Mouse (Mus musculus): Measurements from ENCODE around the gene Gm8947. TPM values are rescaled to one million over a fixed set of nuclear protein-coding genes. Genes with fewer than 3 reads are reported as not detected.
A peak's percentile ranks its signal among the peaks of the same experiment; 100 is the strongest.

The Gm8947 gene
- polyA plus RNA-seq, 1 experiment from 2014 or later = 0.16 TPM

GRCm38 (mm10) chr1:151224536-151224935, 32.4 kb downstream of the Gm8947 start:
- Histone ChIP-seq H3K4me3 (ENCODE audit: low read depth, low read length) (no peak overlapping the region), H3K4me1 (replicated peaks; ENCODE audit: control insufficient read depth, insufficient read depth, low read length) (no peaks in the 10 kb centered on the region), H3K9ac (ENCODE audit: low read length) (no peak overlapping the region), H3K27ac (ENCODE audit: low read depth, low read length) (no peak overlapping the region), H3K9me3 (ENCODE audit: control insufficient read depth, low read length) (no peaks in the 10 kb centered on the region), H3K27me3 (ENCODE audit: control insufficient read depth, insufficient read depth, low read length) (no peaks in the 10 kb centered on the region), H3K4me2 (ENCODE audit: low read depth, low read length, severe bottlenecking) (no peak overlapping the region), H3K36me3 (ENCODE audit: control insufficient read depth, insufficient read depth, low read length) (no peaks in the 10 kb centered on the region)
- ATAC-seq (replicated peaks; ENCODE audit: low FRiP score) (no peak), DNase-seq (ENCODE audit: low spot score) (no peak)
- 93% methylated on average over 1 of the region's 1 CpGs for WGBS

- no peak overlapping the region for H3K9ac ChIP-seq (ENCODE audit: low read length)
- no peaks in the 10 kb centered on the region for H3K4me1 ChIP-seq (replicated peaks; ENCODE audit: control insufficient read depth, insufficient read depth, low read length)
- no peaks in the 10 kb centered on the region for H3K9me3 ChIP-seq (ENCODE audit: control insufficient read depth, low read length)
- H3K27ac ChIP-seq (ENCODE audit: low read depth, low read length) = no peak overlapping the region
- ATAC-seq (replicated peaks; ENCODE audit: low FRiP score) = no peak
- 85% methylated on average over 8 of the region's 8 CpGs for WGBS
- no peak overlapping the region for H3K4me2 ChIP-seq (ENCODE audit: low read depth, low read length, severe bottlenecking)
- H3K27me3 ChIP-seq (ENCODE audit: control insufficient read depth, insufficient read depth, low read length) = no peaks in the 10 kb centered on the region
- no peaks in the 10 kb centered on the region for H3K36me3 ChIP-seq (ENCODE audit: control insufficient read depth, insufficient read depth, low read length)
- DNase-seq (ENCODE audit: low spot score) = no peak
- no peak overlapping the region for H3K4me3 ChIP-seq (ENCODE audit: low read depth, low read length)
Observed at GRCm38 (mm10) chr1:151227506-151227905, 35.3 kb downstream of the Gm8947 start.

GRCm38 (mm10) chr1:151228320-151228989, 36.3 kb downstream of the Gm8947 start:
- WGBS = 79% methylated on average over 1 of the region's 1 CpGs
- Histone ChIP-seq H3K4me2 (ENCODE audit: low read depth, low read length, severe bottlenecking) (no peak overlapping the region), H3K27ac (ENCODE audit: low read depth, low read length) (no peak overlapping the region), H3K4me1 (replicated peaks; ENCODE audit: control insufficient read depth, insufficient read depth, low read length) (no peaks in the 10 kb centered on the region), H3K9ac (ENCODE audit: low read length) (no peak overlapping the region), H3K36me3 (ENCODE audit: control insufficient read depth, insufficient read depth, low read length) (no peaks in the 10 kb centered on the region), H3K9me3 (ENCODE audit: control insufficient read depth, low read length) (no peaks in the 10 kb centered on the region), H3K27me3 (ENCODE audit: control insufficient read depth, insufficient read depth, low read length) (no peaks in the 10 kb centered on the region), H3K4me3 (ENCODE audit: low read depth, low read length) (no peak overlapping the region)
- DNase-seq (ENCODE audit: low spot score) = no peak
- ATAC-seq (replicated peaks; ENCODE audit: low FRiP score) = no peak

- ATAC-seq (replicated peaks; ENCODE audit: low FRiP score) (no peak), DNase-seq (ENCODE audit: low spot score) (no peak)
- 87% methylated on average over 3 of the region's 3 CpGs for WGBS
Observed at GRCm38 (mm10) chr1:151232346-151232745, 40.2 kb downstream of the Gm8947 start.

GRCm38 (mm10) chr1:151233756-151234155, 41.6 kb downstream of the Gm8947 start:
- H3K36me3 ChIP-seq (ENCODE audit: control insufficient read depth, insufficient read depth, low read length) = no peaks in the 10 kb centered on the region
- H3K9me3 ChIP-seq (ENCODE audit: control insufficient read depth, low read length) = no peaks in the 10 kb centered on the region
- no peaks in the 10 kb centered on the region; the same call in 1 of the 2 replicates for H3K27me3 ChIP-seq (ENCODE audit: control insufficient read depth, insufficient read depth, low read length)
- WGBS = 88% methylated on average over 3 of the region's 3 CpGs
- no peak overlapping the region for H3K27ac ChIP-seq (ENCODE audit: low read depth, low read length)
- H3K4me2 ChIP-seq (ENCODE audit: low read depth, low read length, severe bottlenecking) = no peak overlapping the region
- H3K4me3 ChIP-seq (ENCODE audit: low read depth, low read length) = no peak overlapping the region
- DNase-seq (ENCODE audit: low spot score) (no peak), ATAC-seq (replicated peaks; ENCODE audit: low FRiP score) (no peak)
- H3K9ac ChIP-seq (ENCODE audit: low read length) = no peak overlapping the region
- H3K4me1 ChIP-seq (replicated peaks; ENCODE audit: control insufficient read depth, insufficient read depth, low read length) = peaks cover 6% of the 10 kb centered on the region; the same call in 1 of the 2 replicates

More at GRCm38 (mm10) chr1:151232346-151232745, 40.2 kb downstream of the Gm8947 start:
- Histone ChIP-seq H3K4me2 (ENCODE audit: low read depth, low read length, severe bottlenecking) (no peak overlapping the region), H3K27me3 (ENCODE audit: control insufficient read depth, insufficient read depth, low read length) (no peaks in the 10 kb centered on the region; the same call in 1 of the 2 replicates), H3K9me3 (ENCODE audit: control insufficient read depth, low read length) (no peaks in the 10 kb centered on the region), H3K4me3 (ENCODE audit: low read depth, low read length) (no peak overlapping the region), H3K4me1 (replicated peaks; ENCODE audit: control insufficient read depth, insufficient read depth, low read length) (peaks cover 6% of the 10 kb centered on the region; the same call in 1 of the 2 replicates), H3K27ac (ENCODE audit: low read depth, low read length) (no peak overlapping the region), H3K9ac (ENCODE audit: low read length) (no peak overlapping the region), H3K36me3 (ENCODE audit: control insufficient read depth, insufficient read depth, low read length) (no peaks in the 10 kb centered on the region)

- H3K9me3 ChIP-seq (ENCODE audit: control insufficient read depth, low read length) = no peaks in the 10 kb centered on the region
- no peak overlapping the region for H3K4me3 ChIP-seq (ENCODE audit: low read depth, low read length)
- 7% methylated on average over 2 of the region's 2 CpGs for WGBS
- ATAC-seq (replicated peaks; ENCODE audit: low FRiP score) (peak; percentile 63), DNase-seq (ENCODE audit: low spot score) (no peak)
- H3K4me1 ChIP-seq (replicated peaks; ENCODE audit: control insufficient read depth, insufficient read depth, low read length) = peaks cover 6% of the 10 kb centered on the region; the same call in 1 of the 2 replicates
- no peaks in the 10 kb centered on the region; the same call in 1 of the 2 replicates for H3K27me3 ChIP-seq (ENCODE audit: control insufficient read depth, insufficient read depth, low read length)
- no peaks in the 10 kb centered on the region for H3K36me3 ChIP-seq (ENCODE audit: control insufficient read depth, insufficient read depth, low read length)
- H3K4me2 ChIP-seq (ENCODE audit: low read depth, low read length, severe bottlenecking) = no peak overlapping the region
- no peak overlapping the region for H3K9ac ChIP-seq (ENCODE audit: low read length)
- H3K27ac ChIP-seq (ENCODE audit: low read depth, low read length) = no peak overlapping the region
Observed at GRCm38 (mm10) chr1:151235574-151235973, 43.4 kb downstream of the Gm8947 start.

- no peaks in the 10 kb centered on the region for H3K9me3 ChIP-seq (ENCODE audit: control insufficient read depth, low read length)
- no peaks in the 10 kb centered on the region for H3K36me3 ChIP-seq (ENCODE audit: control insufficient read depth, insufficient read depth, low read length)
- H3K4me2 ChIP-seq (ENCODE audit: low read depth, low read length, severe bottlenecking) = no peak overlapping the region
- ATAC-seq (replicated peaks; ENCODE audit: low FRiP score) (peak; percentile 15; the same call in 1 of the 2 replicates), DNase-seq (ENCODE audit: low spot score) (no peak)
- no peak overlapping the region for H3K27ac ChIP-seq (ENCODE audit: low read depth, low read length)
- H3K27me3 ChIP-seq (ENCODE audit: control insufficient read depth, insufficient read depth, low read length) = no peaks in the 10 kb centered on the region; the same call in 1 of the 2 replicates
- no peak overlapping the region for H3K4me3 ChIP-seq (ENCODE audit: low read depth, low read length)
- no peak overlapping the region for H3K9ac ChIP-seq (ENCODE audit: low read length)
- H3K4me1 ChIP-seq (replicated peaks; ENCODE audit: control insufficient read depth, insufficient read depth, low read length) = peaks cover 6% of the 10 kb centered on the region; the same call in 1 of the 2 replicates
- WGBS = 77% methylated on average over 13 of the region's 13 CpGs
Observed at GRCm38 (mm10) chr1:151236141-151236930, 44.2 kb downstream of the Gm8947 start.

- H3K4me2 ChIP-seq (ENCODE audit: low read depth, low read length, severe bottlenecking) = no peak overlapping the region
- no peaks in the 10 kb centered on the region; the same call in 1 of the 2 replicates for H3K27me3 ChIP-seq (ENCODE audit: control insufficient read depth, insufficient read depth, low read length)
- peaks cover 6% of the 10 kb centered on the region; the same call in 1 of the 2 replicates for H3K4me1 ChIP-seq (replicated peaks; ENCODE audit: control insufficient read depth, insufficient read depth, low read length)
- ATAC-seq (replicated peaks; ENCODE audit: low FRiP score) (no peak), DNase-seq (ENCODE audit: low spot score) (no peak)
- whole genome bisulfite sequencing = 80% methylated on average over 3 of the region's 3 CpGs
- H3K9ac ChIP-seq (ENCODE audit: low read length) = no peak overlapping the region
- no peak overlapping the region for H3K27ac ChIP-seq (ENCODE audit: low read depth, low read length)
- no peaks in the 10 kb centered on the region for H3K36me3 ChIP-seq (ENCODE audit: control insufficient read depth, insufficient read depth, low read length)
- H3K9me3 ChIP-seq (ENCODE audit: control insufficient read depth, low read length) = no peaks in the 10 kb centered on the region
- H3K4me3 ChIP-seq (ENCODE audit: low read depth, low read length) = no peak overlapping the region
Observed at GRCm38 (mm10) chr1:151237780-151238179, 45.6 kb downstream of the Gm8947 start.
